Mouse (Mus musculus) adrenal gland (tissue): ENCODE measurements around the gene I830077J02Rik.

Source experiments
- intact Hi-C: fragments of 180-260 bp; cut with DNase I; formaldehyde crosslinking; loops from one replicate; pipeline ENCODE4 v1.15.1; 2025

Gene I830077J02Rik

GRCm38 (mm10) chr3:105894601-105895592, 37.6 kb downstream of the I830077J02Rik start:
- intact Hi-C loops = loop anchor here (5.0 kb wide), 4 partner anchors 93 to 208 kb away; partner anchors contain the start of genes Ddx20 and Rap1a

GRCm38 (mm10) chr3:105893941-105894391, 38.5 kb downstream of the I830077J02Rik start:
- intact Hi-C loops = loop anchor here (5.0 kb wide), 1 partner anchor 92 kb away; the partner anchor contains the start of gene Rap1a

- intact Hi-C loops = loop anchor here (5.0 kb wide), 1 partner anchor 91 kb away; the partner anchor contains the start of gene Rap1a
Measured at GRCm38 (mm10) chr3:105892572-105893495, 39.6 kb downstream of the I830077J02Rik start.

GRCm38 (mm10) chr3:105891760-105892571, 40.5 kb downstream of the I830077J02Rik start:
- intact Hi-C loops = loop anchor here (5.0 kb wide), 1 partner anchor 90 kb away; the partner anchor contains the start of gene Rap1a

- intact Hi-C loops = loop anchor here (5.0 kb wide), 1 partner anchor 89 kb away; the partner anchor contains the start of gene Rap1a
Measured at GRCm38 (mm10) chr3:105891141-105891540, 41.3 kb downstream of the I830077J02Rik start.

GRCm38 (mm10) chr3:105890220-105890619, 42.2 kb downstream of the I830077J02Rik start:
- intact Hi-C loops = loop anchor here (5.0 kb wide), 1 partner anchor 88 kb away; the partner anchor contains the start of gene Rap1a

- intact Hi-C loops = no loop called here
Measured at GRCm38 (mm10) chr3:105888961-105889360, 43.5 kb downstream of the I830077J02Rik start.

GRCm38 (mm10) chr3:105883111-105883510, 49.4 kb downstream of the I830077J02Rik start:
- intact Hi-C loops = no loop called here

- intact Hi-C loops = no loop called here
Measured at GRCm38 (mm10) chr3:105882105-105882504, 50.4 kb downstream of the I830077J02Rik start.

- intact Hi-C loops = no loop called here
Measured at GRCm38 (mm10) chr3:105880419-105880818, 52.0 kb downstream of the I830077J02Rik start.

- intact Hi-C loops = no loop called here
Measured at GRCm38 (mm10) chr3:105878751-105879150, 53.7 kb downstream of the I830077J02Rik start.

GRCm38 (mm10) chr3:105877919-105878318, 54.5 kb downstream of the I830077J02Rik start:
- intact Hi-C loops = no loop called here

- intact Hi-C loops = no loop called here
Measured at GRCm38 (mm10) chr3:105877252-105877803, 55.1 kb downstream of the I830077J02Rik start.

GRCm38 (mm10) chr3:105876022-105876421, 56.4 kb downstream of the I830077J02Rik start:
- intact Hi-C loops = no loop called here
